Mouse (Mus musculus) heart, postnatal 0 days (tissue): Measurements from ENCODE around the gene Selenoo. TPM values are rescaled to one million over a fixed set of nuclear protein-coding genes. Genes with fewer than 3 reads are reported as not detected.

Source experiments
- ATAC-seq: fragments of 200-750 bp; cut with Nextera tagmentation; 2 replicates; pipeline ENCODE4 v1.8.0; 2017; ENCODE audit warnings: low read depth, moderate number of reproducible peaks, moderate library complexity; ENCODE audit not compliant: insufficient read depth
- DNase-seq: peaks from one replicate; pipeline ENCODE4 v3.0.0-alpha.2; 2016; ENCODE audit warnings: low spot score
- H3K27ac ChIP-seq: fragments of 300-500 bp; sonication (generic); 2 replicates; pipeline ENCODE4 v1.5.1; 2014; ENCODE audit warnings: low read depth, mild to moderate bottlenecking
- H3K27me3 ChIP-seq: fragments of 300-500 bp; sonication (generic); 2 replicates; pipeline ENCODE4 v1.6.1; 2014; ENCODE audit warnings: low read length, mixed read lengths; ENCODE audit not compliant: control insufficient read depth, insufficient read depth
- H3K36me3 ChIP-seq: fragments of 300-500 bp; sonication (generic); replicated peaks from 2 replicates; pipeline ENCODE4 v1.6.1; 2014; ENCODE audit warnings: low read length, mixed read lengths; ENCODE audit not compliant: control insufficient read depth, insufficient read depth
- H3K4me1 ChIP-seq: fragments of 300-500 bp; sonication (generic); 2 replicates; pipeline ENCODE4 v1.6.1; 2014; ENCODE audit warnings: antibody characterized with exemption; ENCODE audit not compliant: control insufficient read depth, insufficient read depth
- H3K4me2 ChIP-seq: fragments of 300-500 bp; sonication (generic); 2 replicates; pipeline ENCODE4 v1.6.1; 2014; ENCODE audit warnings: low read depth, mild to moderate bottlenecking, low read length, moderate library complexity
- H3K4me3 ChIP-seq: fragments of 300-500 bp; sonication (generic); 2 replicates; pipeline ENCODE4 v1.5.1; 2014; ENCODE audit warnings: low read depth, low read length
- H3K9ac ChIP-seq: fragments of 300-500 bp; sonication (generic); replicated peaks from 2 replicates; pipeline ENCODE4 v1.6.1; 2014; ENCODE audit warnings: low read depth, low read length, mixed read lengths
- H3K9me3 ChIP-seq: fragments of 300-500 bp; sonication (generic); replicated peaks from 2 replicates; pipeline ENCODE4 v1.6.1; 2016; ENCODE audit warnings: low read length; ENCODE audit not compliant: control insufficient read depth
- CTCF ChIP-seq: IDR thresholded peaks from 2 replicates; pipeline ENCODE4 v1.5.1; 2016; ENCODE audit warnings: antibody characterized with exemption, control low read depth, low read depth
- EP300 ChIP-seq: IDR thresholded peaks from 2 replicates; pipeline ENCODE4 v1.6.1; 2016; ENCODE audit warnings: antibody characterized with exemption, low read depth
- WGBS: fragments of 180-500 bp; shearing (Covaris S2); extraction: QIAGEN DNeasy Blood & Tissue Kit; methylation state at CpG from one replicate; pipeline ENCODE4 v1.1.7; 2014; 5-methylcytosine and 5-hydroxymethylcytosine counted together
- polyA plus RNA-seq: library from polyadenylated mRNA; unstranded; fragments of >200 nt; fragmentation: Nextera tagmentation; extraction: Ambion mirVana; gene quantifications from 2 replicates; pipeline ENCODE4 v1.2.1, GENCODE M21; 2015
- total RNA-seq: library from RNA; depleted of rRNA; stranded (reverse); fragments of >200 nt; gene quantifications from 2 replicates; pipeline ENCODE4 v1.2.3, GENCODE M21; 2014; ENCODE audit warnings: low replicate concordance

Gene Selenoo
- total and polyA plus RNA-seq, 2 experiments from 2014 or later: 11.3 to 39.1 TPM

- WGBS: 38% methylated on average over 4 of the region's 4 CpGs
- Histone ChIP-seq H3K4me1 (peaks cover 10% of the 10 kb centered on the region), H3K36me3 (no peaks in the 10 kb centered on the region), H3K27me3 (peaks cover 33% of the 10 kb centered on the region), H3K9ac (no peak overlapping the region), H3K4me2 (no peak overlapping the region), H3K4me3 (no peak overlapping the region), H3K27ac (no peak overlapping the region), H3K9me3 (no peaks in the 10 kb centered on the region)
- DNase-seq: no peak
- no peak for ATAC-seq
- TF ChIP-seq CTCF (no peak), EP300 (no peak)
Observed at GRCm38 (mm10) chr15:89141905-89142304, 53.0 kb downstream of the Selenoo start.

DNA sequence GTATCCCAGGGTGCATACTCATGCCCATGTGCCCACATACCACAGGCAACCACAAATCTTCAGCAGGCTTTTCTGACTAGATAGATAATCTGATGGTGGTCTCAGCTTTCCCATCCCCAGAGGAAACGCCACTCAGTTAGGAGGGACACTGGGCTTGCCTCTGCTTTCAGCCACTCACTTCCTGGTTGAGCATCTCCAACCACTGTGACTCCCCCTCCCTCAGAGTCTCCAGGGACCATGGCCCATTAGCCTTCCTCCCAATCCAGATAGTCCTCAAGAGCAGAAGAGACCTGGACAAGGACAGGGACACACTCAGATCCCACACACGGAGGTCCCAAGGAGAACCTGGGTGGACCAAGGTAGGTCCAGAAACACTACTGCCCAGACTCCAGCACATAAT lies 54.2 kb downstream of the Selenoo start:
- H3K27ac ChIP-seq: no peak overlapping the region
- H3K4me1 ChIP-seq: peaks cover 12% of the 10 kb centered on the region
- no peak overlapping the region for H3K4me2 ChIP-seq
- no peak for TF ChIP-seq EP300
- no peak for TF ChIP-seq CTCF
- no peak overlapping the region for H3K9ac ChIP-seq
- H3K27me3 ChIP-seq: peaks cover 43% of the 10 kb centered on the region
- 60% methylated on average over 2 of the region's 2 CpGs for WGBS
- no peaks in the 10 kb centered on the region for H3K36me3 ChIP-seq
- DNase-seq (no peak), ATAC-seq (no peak)
- no peaks in the 10 kb centered on the region for H3K9me3 ChIP-seq
- no peak overlapping the region for H3K4me3 ChIP-seq

DNA sequence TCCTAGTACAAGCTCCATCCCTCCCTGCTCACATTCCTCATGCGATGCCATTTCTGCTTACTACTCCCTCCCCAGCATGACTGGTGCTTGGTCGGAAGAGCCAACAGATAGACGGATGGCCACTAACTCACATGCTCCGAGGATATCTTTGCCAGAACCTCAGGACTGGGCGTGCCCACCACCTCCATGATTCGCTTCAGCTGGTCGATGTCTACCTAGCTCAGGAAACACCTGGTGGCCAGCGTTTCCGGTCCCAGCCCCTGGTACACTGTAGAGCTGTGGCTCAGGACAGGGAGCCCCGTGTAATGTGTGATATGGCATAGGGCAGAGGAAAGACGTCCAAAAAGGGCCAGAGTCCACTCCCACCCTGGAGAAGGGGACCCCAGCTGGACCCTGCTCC lies 56.1 kb downstream of the Selenoo start:
- no peak for DNase-seq
- Histone ChIP-seq H3K27ac (no peak overlapping the region), H3K9ac (no peak overlapping the region), H3K4me1 (peaks cover 15% of the 10 kb centered on the region), H3K9me3 (no peaks in the 10 kb centered on the region), H3K4me3 (no peak overlapping the region), H3K36me3 (no peaks in the 10 kb centered on the region), H3K4me2 (no peak overlapping the region), H3K27me3 (peaks cover 54% of the 10 kb centered on the region)
- no peak for ATAC-seq
- WGBS: 69% methylated on average over 11 of the region's 11 CpGs
- TF ChIP-seq CTCF: no peak
- no peak for TF ChIP-seq EP300

DNA sequence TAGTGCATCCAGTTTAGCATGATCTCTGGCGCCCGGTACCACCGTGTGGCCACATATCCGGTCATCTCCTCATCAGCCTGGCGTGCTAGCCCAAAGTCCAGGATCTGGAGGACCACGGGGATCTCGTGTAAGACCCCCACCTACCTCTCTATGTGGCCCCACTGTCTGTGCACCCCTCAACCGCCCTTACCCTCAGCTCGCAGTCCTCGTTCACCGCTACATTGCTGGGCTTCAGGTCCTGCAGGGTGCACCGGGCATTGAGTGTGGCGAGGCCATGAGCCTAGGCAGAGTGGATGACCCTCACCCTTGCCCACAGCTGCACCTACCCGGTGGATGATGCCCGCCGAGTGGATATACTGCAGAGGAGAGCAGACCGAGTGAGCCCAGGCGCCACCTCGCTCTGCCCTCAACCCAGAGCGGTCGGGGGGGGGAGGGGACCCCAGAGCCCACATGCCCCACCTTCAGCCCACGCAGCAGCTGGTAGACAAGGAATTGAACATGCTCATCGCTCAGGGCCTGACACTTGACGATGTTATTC lies 57.0 kb downstream of the Selenoo start:
- Histone ChIP-seq H3K4me3 (no peak overlapping the region), H3K9me3 (no peaks in the 10 kb centered on the region), H3K27ac (no peak overlapping the region), H3K36me3 (no peaks in the 10 kb centered on the region), H3K27me3 (peaks cover 60% of the 10 kb centered on the region), H3K9ac (no peak overlapping the region), H3K4me2 (no peak overlapping the region), H3K4me1 (peaks cover 15% of the 10 kb centered on the region)
- DNase-seq (no peak), ATAC-seq (no peak)
- TF ChIP-seq EP300 (no peak), CTCF (no peak)
- WGBS: 68% methylated on average over 24 of the region's 24 CpGs

DNA sequence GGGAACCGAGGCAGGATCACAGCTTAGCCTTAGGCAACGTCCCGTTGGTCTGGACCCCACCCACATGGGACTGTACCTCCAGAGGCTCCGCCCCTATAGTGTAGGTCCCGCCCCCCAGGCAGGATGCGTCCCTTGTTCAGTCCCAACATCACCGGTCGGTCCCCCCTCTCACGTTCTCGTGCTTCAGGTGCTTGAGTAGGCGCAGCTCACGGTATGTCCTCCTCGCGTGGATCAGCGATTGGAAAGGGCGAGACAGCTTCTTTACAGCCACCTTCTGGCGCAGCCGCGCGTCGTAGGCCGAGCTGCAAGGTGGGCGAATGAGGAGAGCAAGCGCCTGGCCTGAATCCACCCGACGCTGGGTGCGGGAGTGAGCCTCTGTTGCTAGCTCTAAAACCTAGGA lies 57.7 kb downstream of the Selenoo start:
- peak overlapping the region; percentile 52 for H3K4me2 ChIP-seq
- peaks cover 15% of the 10 kb centered on the region for H3K4me1 ChIP-seq
- H3K27me3 ChIP-seq: peaks cover 56% of the 10 kb centered on the region
- no peaks in the 10 kb centered on the region for H3K9me3 ChIP-seq
- H3K27ac ChIP-seq: no peak overlapping the region
- no peaks in the 10 kb centered on the region for H3K36me3 ChIP-seq
- H3K9ac ChIP-seq: no peak overlapping the region
- TF ChIP-seq EP300: no peak
- TF ChIP-seq CTCF: no peak
- ATAC-seq (0 out of 2 replicates have a peak, but pooled peaks have one; percentile 31), DNase-seq (no peak)
- WGBS: 2% methylated on average over 27 of the region's 27 CpGs
- H3K4me3 ChIP-seq: peak overlapping the region; percentile 26

DNA sequence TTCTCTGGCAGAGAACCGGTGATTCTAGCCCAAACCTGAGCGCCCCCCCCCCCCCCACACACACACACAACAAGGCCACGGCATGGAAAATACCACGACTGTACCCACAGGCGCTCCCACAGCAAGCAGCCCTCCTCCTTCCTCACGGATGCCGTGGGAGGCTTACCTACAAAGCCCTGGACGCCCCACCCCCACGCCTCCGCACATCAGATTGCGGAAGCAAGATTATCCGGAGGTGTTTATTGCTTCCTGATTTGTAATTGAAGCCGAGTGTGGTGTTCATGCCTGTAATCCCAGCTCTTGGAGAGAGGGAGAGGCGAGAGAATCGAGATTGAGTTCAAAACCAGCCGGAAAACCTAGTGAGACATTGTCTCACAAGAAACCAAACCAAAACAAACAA lies 58.1 kb downstream of the Selenoo start:
- H3K4me3 ChIP-seq: peak overlapping the region; percentile 26
- peaks cover 54% of the 10 kb centered on the region for H3K27me3 ChIP-seq
- ATAC-seq (no peak), DNase-seq (no peak)
- H3K9ac ChIP-seq: no peak overlapping the region
- WGBS: 12% methylated on average over 15 of the region's 16 CpGs
- no peaks in the 10 kb centered on the region for H3K9me3 ChIP-seq
- peaks cover 15% of the 10 kb centered on the region for H3K4me1 ChIP-seq
- H3K36me3 ChIP-seq: no peaks in the 10 kb centered on the region
- H3K4me2 ChIP-seq: peak overlapping the region; percentile 52
- TF ChIP-seq EP300 (no peak), CTCF (no peak)
- no peak overlapping the region for H3K27ac ChIP-seq
